Mouse (Mus musculus): Measurements from ENCODE around the gene Sema6d.

GRCm38 (mm10) chr2:124653161-124653560, 563.4 kb downstream of the Sema6d start:
- TF ChIP-seq CTCF (IDR thresholded peaks at IDR 0.05; ENCODE audit: insufficient read depth, low read depth, low read length), result no peak
- no peak for TF ChIP-seq POLR2A (IDR thresholded peaks at IDR 0.05; ENCODE audit: insufficient read depth, low read depth, low read length)

Data from olfactory bulb, adult 2 months (tissue).